Mouse (Mus musculus): ENCODE results near the gene Mb. TPM values are rescaled to one million over a fixed set of nuclear protein-coding genes. Genes with fewer than 3 reads are reported as not detected.

The Mb gene
- polyA plus RNA-seq, 1 experiment, result 0.59 TPM

GRCm38 (mm10) chr15:76998048-76998447, 52.4 kb downstream of the Mb start:
- WGBS, result 77% methylated on average over 2 of the region's 2 CpGs
- no peak for TF ChIP-seq CTCF (IDR thresholded peaks at IDR 0.05; ENCODE audit: borderline replicate concordance, insufficient read depth, low read depth, low read length)
- no peak for TF ChIP-seq POLR2A (IDR thresholded peaks at IDR 0.05; ENCODE audit: borderline replicate concordance, insufficient read depth, low read length)
- no peak for DNase-seq
- H3K4me1 ChIP-seq (ENCODE audit: control insufficient read depth, insufficient read depth, low read length), result no peaks in the 10 kb centered on the region; the same call in 1 of the 2 replicates
- H3K4me3 ChIP-seq (replicated peaks; ENCODE audit: insufficient read depth, low read depth, low read length), result no peak overlapping the region
- H3K27me3 ChIP-seq (ENCODE audit: control insufficient read depth, insufficient read depth, low read length), result no peaks in the 10 kb centered on the region
- no peak overlapping the region for H3K27ac ChIP-seq (ENCODE audit: insufficient read depth, low read length)

- Histone ChIP-seq H3K4me1 (ENCODE audit: control insufficient read depth, insufficient read depth, low read length) (no peaks in the 10 kb centered on the region; the same call in 1 of the 2 replicates), H3K27ac (ENCODE audit: insufficient read depth, low read length) (no peak overlapping the region), H3K4me3 (replicated peaks; ENCODE audit: insufficient read depth, low read depth, low read length) (no peak overlapping the region), H3K27me3 (ENCODE audit: control insufficient read depth, insufficient read depth, low read length) (no peaks in the 10 kb centered on the region)
- DNase-seq, result no peak
- TF ChIP-seq POLR2A (IDR thresholded peaks at IDR 0.05; ENCODE audit: borderline replicate concordance, insufficient read depth, low read length), result no peak
- no peak for TF ChIP-seq CTCF (IDR thresholded peaks at IDR 0.05; ENCODE audit: borderline replicate concordance, insufficient read depth, low read depth, low read length)
- WGBS, result 62% methylated on average over 3 of the region's 3 CpGs
Measured at GRCm38 (mm10) chr15:76994413-76994812, 56.1 kb downstream of the Mb start.

- WGBS, result 9% methylated on average over 21 of the region's 21 CpGs
- Histone ChIP-seq H3K27me3 (ENCODE audit: control insufficient read depth, insufficient read depth, low read length) (no peaks in the 10 kb centered on the region), H3K27ac (ENCODE audit: insufficient read depth, low read length) (no peak overlapping the region)
Measured at GRCm38 (mm10) chr15:76987542-76988094, 62.9 kb downstream of the Mb start.

GRCm38 (mm10) chr15:76987137-76987536, 63.3 kb downstream of the Mb start:
- 38% methylated on average over 11 of the region's 11 CpGs for WGBS
- TF ChIP-seq CTCF (IDR thresholded peaks at IDR 0.05; ENCODE audit: borderline replicate concordance, insufficient read depth, low read depth, low read length) (no peak), POLR2A (IDR thresholded peaks at IDR 0.05; ENCODE audit: borderline replicate concordance, insufficient read depth, low read length) (no peak)

More at GRCm38 (mm10) chr15:76987542-76988094, 62.9 kb downstream of the Mb start:
- no peak for TF ChIP-seq CTCF (IDR thresholded peaks at IDR 0.05; ENCODE audit: borderline replicate concordance, insufficient read depth, low read depth, low read length)
- TF ChIP-seq POLR2A (IDR thresholded peaks at IDR 0.05; ENCODE audit: borderline replicate concordance, insufficient read depth, low read length), result no peak
- Histone ChIP-seq H3K4me3 (replicated peaks; ENCODE audit: insufficient read depth, low read depth, low read length) (no peak overlapping the region), H3K4me1 (ENCODE audit: control insufficient read depth, insufficient read depth, low read length) (no peaks in the 10 kb centered on the region; the same call in 1 of the 2 replicates)
- no peak for DNase-seq

DNA sequence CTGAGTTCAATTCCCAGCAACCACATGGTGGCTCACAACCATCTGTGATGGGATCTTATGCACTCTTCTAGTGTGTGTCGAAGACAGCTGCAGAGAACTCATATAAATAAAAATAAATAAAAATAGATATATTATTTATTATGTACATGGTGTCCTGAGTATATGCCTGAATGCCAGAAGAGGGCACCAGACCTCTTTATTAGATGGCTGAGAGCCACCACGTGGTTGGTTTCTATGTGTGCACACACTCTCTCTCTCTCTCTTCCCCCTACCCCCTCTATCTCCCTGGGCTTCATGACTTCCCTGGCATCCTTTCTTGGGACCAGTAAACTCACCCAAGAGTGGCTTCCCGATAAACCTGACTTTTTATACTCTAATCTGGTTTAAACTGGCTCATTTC, 67.7 kb downstream of the Mb start:
- Histone ChIP-seq H3K27ac (ENCODE audit: insufficient read depth, low read length) (no peak overlapping the region), H3K4me1 (ENCODE audit: control insufficient read depth, insufficient read depth, low read length) (no peaks in the 10 kb centered on the region; the same call in 1 of the 2 replicates), H3K4me3 (replicated peaks; ENCODE audit: insufficient read depth, low read depth, low read length) (no peak overlapping the region), H3K27me3 (ENCODE audit: control insufficient read depth, insufficient read depth, low read length) (no peaks in the 10 kb centered on the region)
- 50% methylated on average over 3 of the region's 3 CpGs for WGBS
- TF ChIP-seq POLR2A (IDR thresholded peaks at IDR 0.05; ENCODE audit: borderline replicate concordance, insufficient read depth, low read length) (no peak), CTCF (IDR thresholded peaks at IDR 0.05; ENCODE audit: borderline replicate concordance, insufficient read depth, low read depth, low read length) (peak; percentile 38; the same call in 1 of the 2 replicates)
- no peak for DNase-seq

More at GRCm38 (mm10) chr15:76987137-76987536, 63.3 kb downstream of the Mb start:
- H3K27ac ChIP-seq (ENCODE audit: insufficient read depth, low read length), result no peak overlapping the region
- no peaks in the 10 kb centered on the region for H3K27me3 ChIP-seq (ENCODE audit: control insufficient read depth, insufficient read depth, low read length)
- no peak for DNase-seq
- no peak overlapping the region for H3K4me3 ChIP-seq (replicated peaks; ENCODE audit: insufficient read depth, low read depth, low read length)
- H3K4me1 ChIP-seq (ENCODE audit: control insufficient read depth, insufficient read depth, low read length), result no peaks in the 10 kb centered on the region; the same call in 1 of the 2 replicates

- Histone ChIP-seq H3K4me1 (ENCODE audit: control insufficient read depth, insufficient read depth, low read length) (no peaks in the 10 kb centered on the region; the same call in 1 of the 2 replicates), H3K27me3 (ENCODE audit: control insufficient read depth, insufficient read depth, low read length) (no peaks in the 10 kb centered on the region), H3K4me3 (replicated peaks; ENCODE audit: insufficient read depth, low read depth, low read length) (no peak overlapping the region), H3K27ac (ENCODE audit: insufficient read depth, low read length) (no peak overlapping the region)
- no peak for DNase-seq
- 82% methylated on average over 4 of the region's 4 CpGs for WGBS
- TF ChIP-seq POLR2A (IDR thresholded peaks at IDR 0.05; ENCODE audit: borderline replicate concordance, insufficient read depth, low read length) (no peak), CTCF (IDR thresholded peaks at IDR 0.05; ENCODE audit: borderline replicate concordance, insufficient read depth, low read depth, low read length) (no peak)
Measured at GRCm38 (mm10) chr15:76979799-76980198, 70.7 kb downstream of the Mb start.

- WGBS, result 35% methylated on average over 5 of the region's 5 CpGs
- Histone ChIP-seq H3K4me1 (ENCODE audit: control insufficient read depth, insufficient read depth, low read length) (no peaks in the 10 kb centered on the region), H3K27ac (ENCODE audit: insufficient read depth, low read length) (no peak overlapping the region), H3K27me3 (ENCODE audit: control insufficient read depth, insufficient read depth, low read length) (no peaks in the 10 kb centered on the region), H3K4me3 (replicated peaks; ENCODE audit: insufficient read depth, low read depth, low read length) (no peak overlapping the region)
- TF ChIP-seq CTCF (IDR thresholded peaks at IDR 0.05; ENCODE audit: borderline replicate concordance, insufficient read depth, low read depth, low read length) (no peak), POLR2A (IDR thresholded peaks at IDR 0.05; ENCODE audit: borderline replicate concordance, insufficient read depth, low read length) (no peak)
- no peak for DNase-seq
Measured at GRCm38 (mm10) chr15:76976619-76977018, 73.9 kb downstream of the Mb start.
